Mouse (Mus musculus): ENCODE results near the gene Igsf21. TPM values are rescaled to one million over a fixed set of nuclear protein-coding genes. Genes with fewer than 3 reads are reported as not detected.

Igsf21 gene
- polyA plus RNA-seq, 1 experiment from 2014 or later: 64.4 TPM

- DNase-seq (ENCODE audit: low spot score) (no peak), ATAC-seq (ENCODE audit: low FRiP score) (no peak)
- H3K27ac ChIP-seq: no peak overlapping the region
- peaks cover 14% of the 10 kb centered on the region for H3K4me1 ChIP-seq (replicated peaks; ENCODE audit: control insufficient read depth, insufficient read depth, low read length)
- no peaks in the 10 kb centered on the region for H3K36me3 ChIP-seq (replicated peaks; ENCODE audit: control insufficient read depth, insufficient read depth)
- H3K4me3 ChIP-seq (replicated peaks; ENCODE audit: low read length): no peak overlapping the region
- no peak overlapping the region for H3K4me2 ChIP-seq (replicated peaks)
- H3K9ac ChIP-seq: no peak overlapping the region
- H3K9me3 ChIP-seq (ENCODE audit: control insufficient read depth, low read length): no peaks in the 10 kb centered on the region
- H3K27me3 ChIP-seq (ENCODE audit: control insufficient read depth, insufficient read depth, low read length): 0 out of 2 replicates have a peak, but pooled peaks cover 7% of the 10 kb centered on the region
- 42% methylated on average over 12 of the region's 12 CpGs for WGBS
Measured at GRCm38 (mm10) chr4:140043953-140044352, 202.6 kb downstream of the Igsf21 start.

- Histone ChIP-seq H3K4me3 (replicated peaks; ENCODE audit: low read length) (no peak overlapping the region), H3K9me3 (ENCODE audit: control insufficient read depth, low read length) (no peaks in the 10 kb centered on the region), H3K27ac (peak overlapping the region; percentile 4; the same call in 1 of the 2 replicates), H3K27me3 (ENCODE audit: control insufficient read depth, insufficient read depth, low read length) (peaks cover 18% of the 10 kb centered on the region; the same call in 1 of the 2 replicates), H3K36me3 (replicated peaks; ENCODE audit: control insufficient read depth, insufficient read depth) (no peaks in the 10 kb centered on the region), H3K4me1 (replicated peaks; ENCODE audit: control insufficient read depth, insufficient read depth, low read length) (peaks cover 25% of the 10 kb centered on the region), H3K9ac (no peak overlapping the region), H3K4me2 (replicated peaks) (no peak overlapping the region)
- no peak for DNase-seq (ENCODE audit: low spot score)
- 6% methylated on average over 26 of the region's 26 CpGs for WGBS
- no peak for ATAC-seq (ENCODE audit: low FRiP score)
Measured at GRCm38 (mm10) chr4:140038586-140039411, 207.8 kb downstream of the Igsf21 start.

GRCm38 (mm10) chr4:140037784-140038387, 208.7 kb downstream of the Igsf21 start:
- 0 out of 2 replicates have a peak, but pooled peaks have one; percentile 46 for ATAC-seq (ENCODE audit: low FRiP score)
- Histone ChIP-seq H3K27me3 (ENCODE audit: control insufficient read depth, insufficient read depth, low read length) (peaks cover 18% of the 10 kb centered on the region; the same call in 1 of the 2 replicates), H3K4me1 (replicated peaks; ENCODE audit: control insufficient read depth, insufficient read depth, low read length) (peaks cover 23% of the 10 kb centered on the region), H3K9me3 (ENCODE audit: control insufficient read depth, low read length) (no peaks in the 10 kb centered on the region), H3K27ac (no peak overlapping the region), H3K4me2 (replicated peaks) (no peak overlapping the region), H3K36me3 (replicated peaks; ENCODE audit: control insufficient read depth, insufficient read depth) (no peaks in the 10 kb centered on the region), H3K9ac (no peak overlapping the region), H3K4me3 (replicated peaks; ENCODE audit: low read length) (no peak overlapping the region)
- no peak for DNase-seq (ENCODE audit: low spot score)
- WGBS: 2% methylated on average over 13 of the region's 13 CpGs

GRCm38 (mm10) chr4:140035232-140035631, 211.4 kb downstream of the Igsf21 start:
- WGBS: 75% methylated on average over 15 of the region's 15 CpGs
- DNase-seq (ENCODE audit: low spot score) (no peak), ATAC-seq (ENCODE audit: low FRiP score) (no peak)
- Histone ChIP-seq H3K36me3 (replicated peaks; ENCODE audit: control insufficient read depth, insufficient read depth) (no peaks in the 10 kb centered on the region), H3K9me3 (ENCODE audit: control insufficient read depth, low read length) (no peaks in the 10 kb centered on the region), H3K27ac (no peak overlapping the region), H3K4me1 (replicated peaks; ENCODE audit: control insufficient read depth, insufficient read depth, low read length) (peaks cover 30% of the 10 kb centered on the region), H3K4me3 (replicated peaks; ENCODE audit: low read length) (no peak overlapping the region), H3K4me2 (replicated peaks) (no peak overlapping the region), H3K9ac (no peak overlapping the region), H3K27me3 (ENCODE audit: control insufficient read depth, insufficient read depth, low read length) (peaks cover 18% of the 10 kb centered on the region; the same call in 1 of the 2 replicates)

- Histone ChIP-seq H3K27me3 (ENCODE audit: control insufficient read depth, insufficient read depth, low read length) (peaks cover 11% of the 10 kb centered on the region; the same call in 1 of the 2 replicates), H3K9me3 (ENCODE audit: control insufficient read depth, low read length) (no peaks in the 10 kb centered on the region), H3K4me1 (replicated peaks; ENCODE audit: control insufficient read depth, insufficient read depth, low read length) (peaks cover 31% of the 10 kb centered on the region), H3K4me3 (replicated peaks; ENCODE audit: low read length) (no peak overlapping the region), H3K4me2 (replicated peaks) (no peak overlapping the region), H3K9ac (no peak overlapping the region), H3K36me3 (replicated peaks; ENCODE audit: control insufficient read depth, insufficient read depth) (no peaks in the 10 kb centered on the region), H3K27ac (no peak overlapping the region)
- ATAC-seq (ENCODE audit: low FRiP score) (no peak), DNase-seq (ENCODE audit: low spot score) (no peak)
- WGBS: 42% methylated on average over 7 of the region's 7 CpGs
Measured at GRCm38 (mm10) chr4:140033394-140033793, 213.2 kb downstream of the Igsf21 start.

GRCm38 (mm10) chr4:140030415-140030814, 216.2 kb downstream of the Igsf21 start:
- DNase-seq (ENCODE audit: low spot score): peak; percentile 68
- Histone ChIP-seq H3K27me3 (ENCODE audit: control insufficient read depth, insufficient read depth, low read length) (no peaks in the 10 kb centered on the region), H3K36me3 (replicated peaks; ENCODE audit: control insufficient read depth, insufficient read depth) (no peaks in the 10 kb centered on the region; the same call in 1 of the 2 replicates), H3K27ac (peak overlapping the region; percentile 79), H3K4me2 (replicated peaks) (no peak overlapping the region), H3K9ac (no peak overlapping the region), H3K4me1 (replicated peaks; ENCODE audit: control insufficient read depth, insufficient read depth, low read length) (peaks cover 22% of the 10 kb centered on the region), H3K4me3 (replicated peaks; ENCODE audit: low read length) (no peak overlapping the region), H3K9me3 (ENCODE audit: control insufficient read depth, low read length) (no peaks in the 10 kb centered on the region)
- 0 out of 2 replicates have a peak, but pooled peaks have one; percentile 50 for ATAC-seq (ENCODE audit: low FRiP score)
- WGBS: 22% methylated on average over 6 of the region's 6 CpGs

GRCm38 (mm10) chr4:140030040-140030386, 216.6 kb downstream of the Igsf21 start:
- H3K27ac ChIP-seq: peak overlapping the region; percentile 79
- DNase-seq (ENCODE audit: low spot score) (peak; percentile 46), ATAC-seq (ENCODE audit: low FRiP score) (peak; percentile 41; the same call in 1 of the 2 replicates)
- H3K9ac ChIP-seq: 0 out of 2 replicates have a peak overlapping the region, but pooled peaks have one; percentile 20
- H3K9me3 ChIP-seq (ENCODE audit: control insufficient read depth, low read length): no peaks in the 10 kb centered on the region
- H3K4me1 ChIP-seq (replicated peaks; ENCODE audit: control insufficient read depth, insufficient read depth, low read length): peaks cover 22% of the 10 kb centered on the region
- no peak overlapping the region for H3K4me2 ChIP-seq (replicated peaks)
- 15% methylated on average over 5 of the region's 5 CpGs for WGBS
- no peaks in the 10 kb centered on the region for H3K27me3 ChIP-seq (ENCODE audit: control insufficient read depth, insufficient read depth, low read length)
- H3K4me3 ChIP-seq (replicated peaks; ENCODE audit: low read length): no peak overlapping the region
- H3K36me3 ChIP-seq (replicated peaks; ENCODE audit: control insufficient read depth, insufficient read depth): no peaks in the 10 kb centered on the region; the same call in 1 of the 2 replicates

GRCm38 (mm10) chr4:140029324-140030039, 217.1 kb downstream of the Igsf21 start:
- WGBS: 18% methylated on average over 9 of the region's 9 CpGs
- H3K27me3 ChIP-seq (ENCODE audit: control insufficient read depth, insufficient read depth, low read length): no peaks in the 10 kb centered on the region

GRCm38 (mm10) chr4:140023833-140024232, 222.8 kb downstream of the Igsf21 start:
- H3K27ac ChIP-seq: no peak overlapping the region
- H3K27me3 ChIP-seq (ENCODE audit: control insufficient read depth, insufficient read depth, low read length): no peaks in the 10 kb centered on the region
- no peak for DNase-seq (ENCODE audit: low spot score)
- no peaks in the 10 kb centered on the region for H3K9me3 ChIP-seq (ENCODE audit: control insufficient read depth, low read length)
- 47% methylated on average over 6 of the region's 6 CpGs for WGBS
- ATAC-seq (ENCODE audit: low FRiP score): no peak
- no peak overlapping the region for H3K4me2 ChIP-seq (replicated peaks)
- H3K4me3 ChIP-seq (replicated peaks; ENCODE audit: low read length): no peak overlapping the region
- no peaks in the 10 kb centered on the region; the same call in 1 of the 2 replicates for H3K36me3 ChIP-seq (replicated peaks; ENCODE audit: control insufficient read depth, insufficient read depth)
- H3K9ac ChIP-seq: no peak overlapping the region
- peaks cover 1% of the 10 kb centered on the region; the same call in 1 of the 2 replicates for H3K4me1 ChIP-seq (replicated peaks; ENCODE audit: control insufficient read depth, insufficient read depth, low read length)

More at GRCm38 (mm10) chr4:140029324-140030039, 217.1 kb downstream of the Igsf21 start:
- Histone ChIP-seq H3K9ac (peak overlapping the region; percentile 20; the same call in 1 of the 2 replicates), H3K4me1 (replicated peaks; ENCODE audit: control insufficient read depth, insufficient read depth, low read length) (peaks cover 22% of the 10 kb centered on the region), H3K27ac (peak overlapping the region; percentile 79), H3K36me3 (replicated peaks; ENCODE audit: control insufficient read depth, insufficient read depth) (no peaks in the 10 kb centered on the region; the same call in 1 of the 2 replicates), H3K9me3 (ENCODE audit: control insufficient read depth, low read length) (no peaks in the 10 kb centered on the region), H3K4me2 (replicated peaks) (no peak overlapping the region), H3K4me3 (replicated peaks; ENCODE audit: low read length) (no peak overlapping the region)
- ATAC-seq (ENCODE audit: low FRiP score): peak; percentile 36; the same call in 1 of the 2 replicates
- no peak for DNase-seq (ENCODE audit: low spot score)
